22 mouse cellular contexts compared by ENCODE assay signal in genomic region chr5:131916791-131917403, GRCm38 (mm10).
A peak's percentile ranks its signal among the peaks of the same experiment; 100 is the strongest.
DNase-seq lines count a peak whose midpoint lies in the region; ATAC-seq and TF ChIP-seq lines count a peak whose summit lies in the region.
"Had no signal": no experiment of that assay in that cellular context is flagged by ENCODE, and none has a peak within 500 bp of the region (broad histone marks: within the 10 kb centered on the region; RNA-seq: fewer than 3 reads in every experiment).

No protein-coding gene starts in this region.

- no peaks in the 10 kb centered on the region for H3K9me3 ChIP-seq in forebrain, embryonic 14.5 days (replicated peaks; ENCODE audit: control insufficient read depth, low read length)
- H3K9me3 ChIP-seq in forebrain, postnatal 0 days (ENCODE audit: low read length): no peaks in the 10 kb centered on the region
- no peaks in the 10 kb centered on the region for H3K9me3 ChIP-seq in midbrain, embryonic 13.5 days
- no peaks in the 10 kb centered on the region for H3K9me3 ChIP-seq in midbrain, embryonic 10.5 days (replicated peaks)
- no peaks in the 10 kb centered on the region for H3K9me3 ChIP-seq in midbrain, postnatal 0 days (ENCODE audit: low read length)
- H3K9me3 ChIP-seq: heart, embryonic 15.5 days; limb, embryonic 13.5 days; liver, embryonic 15.5 days; megakaryocyte, embryonic 14.5 days had no signal

- no peaks in the 10 kb centered on the region for H3K27me3 ChIP-seq in forebrain, embryonic 14.5 days (replicated peaks; ENCODE audit: control insufficient read depth, insufficient read depth, low read length)
- no peaks in the 10 kb centered on the region for H3K27me3 ChIP-seq in forebrain, postnatal 0 days (ENCODE audit: insufficient read depth, low read length)
- 0 out of 2 replicates have a peak, but pooled peaks cover 7% of the 10 kb centered on the region for H3K27me3 ChIP-seq in midbrain, embryonic 13.5 days
- peaks cover 72% of the 10 kb centered on the region for H3K27me3 ChIP-seq in midbrain, embryonic 10.5 days (ENCODE audit: low read depth, poor library complexity, severe bottlenecking)
- no peaks in the 10 kb centered on the region for H3K27me3 ChIP-seq in midbrain, postnatal 0 days (ENCODE audit: insufficient read depth, low read length)
- H3K27me3 ChIP-seq: heart, embryonic 15.5 days; liver, embryonic 15.5 days had no signal

- H3K4me2 ChIP-seq in forebrain, embryonic 14.5 days (ENCODE audit: low read length): no peak overlapping the region
- no peak overlapping the region for H3K4me2 ChIP-seq in forebrain, postnatal 0 days (ENCODE audit: low read depth)
- H3K4me2 ChIP-seq in midbrain, embryonic 13.5 days (replicated peaks): no peak overlapping the region
- no peak overlapping the region for H3K4me2 ChIP-seq in midbrain, postnatal 0 days (ENCODE audit: low read depth, low read length, poor library complexity, severe bottlenecking)
- H3K4me2 ChIP-seq: heart, embryonic 15.5 days; limb, embryonic 13.5 days; liver, embryonic 15.5 days had no signal

- no peak for TF ChIP-seq CTCF in forebrain, postnatal 0 days (IDR thresholded peaks at IDR 0.05; ENCODE audit: low read depth)
- no peak for TF ChIP-seq CTCF in embryonic fibroblast, embryonic 13.5 days (IDR thresholded peaks at IDR 0.05; ENCODE audit: borderline replicate concordance, insufficient read depth, low read length)
- no peak for TF ChIP-seq CTCF in midbrain, postnatal 0 days (IDR thresholded peaks at IDR 0.05)

- no peaks in the 10 kb centered on the region for H3K36me3 ChIP-seq in forebrain, embryonic 14.5 days (ENCODE audit: control insufficient read depth, insufficient read depth, low read length)
- no peaks in the 10 kb centered on the region for H3K36me3 ChIP-seq in forebrain, postnatal 0 days (ENCODE audit: insufficient read depth)
- no peaks in the 10 kb centered on the region for H3K36me3 ChIP-seq in midbrain, embryonic 13.5 days
- no peaks in the 10 kb centered on the region for H3K36me3 ChIP-seq in midbrain, embryonic 10.5 days
- H3K36me3 ChIP-seq in midbrain, postnatal 0 days (ENCODE audit: insufficient read depth, low read length): no peaks in the 10 kb centered on the region
- H3K36me3 ChIP-seq: heart, embryonic 15.5 days; limb, embryonic 13.5 days; liver, embryonic 15.5 days had no signal

- no peak overlapping the region for H3K27ac ChIP-seq in forebrain, embryonic 14.5 days (ENCODE audit: low read depth, low read length)
- H3K27ac ChIP-seq in forebrain, postnatal 0 days (ENCODE audit: low read depth, low read length): no peak overlapping the region
- H3K27ac ChIP-seq in midbrain, embryonic 13.5 days: peak overlapping the region; percentile 71
- no peak overlapping the region for H3K27ac ChIP-seq in midbrain, embryonic 10.5 days (replicated peaks)
- peak overlapping the region; percentile 55 for H3K27ac ChIP-seq in embryonic fibroblast, embryonic 13.5 days (ENCODE audit: insufficient read depth, low read length)
- H3K27ac ChIP-seq in midbrain, postnatal 0 days (ENCODE audit: low read depth, low read length): no peak overlapping the region
- H3K27ac ChIP-seq: gastrocnemius, adult 2 months; heart, embryonic 15.5 days; limb, embryonic 13.5 days; liver, embryonic 15.5 days; stomach, postnatal 0 days had no signal

- no peak for TF ChIP-seq POLR2A in embryonic fibroblast, embryonic 13.5 days (IDR thresholded peaks at IDR 0.05; ENCODE audit: low read depth, low read length)

- ATAC-seq in forebrain, embryonic 14.5 days: no peak
- no peak for ATAC-seq in forebrain, postnatal 0 days
- ATAC-seq in midbrain, embryonic 13.5 days: peak; percentile 78
- no peak for ATAC-seq in midbrain, postnatal 0 days (ENCODE audit: low FRiP score)
- ATAC-seq in CD4-positive, CD25-positive, alpha-beta regulatory T cell, adult 4 months: no peak
- ATAC-seq: intestine, postnatal 0 days; Patski had no signal

- H3K4me3 ChIP-seq in forebrain, embryonic 14.5 days (ENCODE audit: low read depth, low read length): no peak overlapping the region
- H3K4me3 ChIP-seq in forebrain, postnatal 0 days (ENCODE audit: low read depth, low read length): no peak overlapping the region
- H3K4me3 ChIP-seq in midbrain, embryonic 13.5 days (replicated peaks): no peak overlapping the region
- H3K4me3 ChIP-seq in midbrain, embryonic 10.5 days: no peak overlapping the region
- no peak overlapping the region for H3K4me3 ChIP-seq in embryonic fibroblast, embryonic 13.5 days (ENCODE audit: insufficient read depth, low read length)
- no peak overlapping the region for H3K4me3 ChIP-seq in midbrain, postnatal 0 days (ENCODE audit: low read depth, low read length)
- H3K4me3 ChIP-seq: gastrocnemius, adult 2 months; heart, embryonic 15.5 days; limb, embryonic 13.5 days; liver, embryonic 15.5 days; megakaryocyte, embryonic 14.5 days had no signal

- DNase-seq in forebrain, embryonic 14.5 days (ENCODE audit: low spot score): peak; percentile 36
- no peak for DNase-seq in forebrain, postnatal 0 days
- DNase-seq in midbrain, embryonic 10.5 days (ENCODE audit: low spot score): no peak
- peak; percentile 17 for DNase-seq in midbrain, postnatal 0 days (ENCODE audit: low spot score)
- no peak for DNase-seq in c-Kit-positive CD71-positive TER-119-positive erythroid progenitor cells, embryonic 14.5 days (ENCODE audit: low spot score)
- DNase-seq: B cell, adult 2 months; cerebellum, adult 9-11 months; gastrocnemius, adult 2 months; heart, adult 11 months; kidney, postnatal 4 days; lung, postnatal 10 days; right cerebral cortex, postnatal 25 days had no signal

- WGBS in forebrain, embryonic 14.5 days: 24% methylated on average over 12 of the region's 12 CpGs
- 33% methylated on average over 12 of the region's 12 CpGs for WGBS in forebrain, postnatal 0 days
- 38% methylated on average over 12 of the region's 12 CpGs for WGBS in midbrain, embryonic 13.5 days
- 87% methylated on average over 12 of the region's 12 CpGs for WGBS in midbrain, embryonic 10.5 days
- 43% methylated on average over 12 of the region's 12 CpGs for whole genome bisulfite sequencing in midbrain, postnatal 0 days

- no peak overlapping the region for H3K9ac ChIP-seq in forebrain, embryonic 14.5 days (ENCODE audit: low read length)
- H3K9ac ChIP-seq in forebrain, postnatal 0 days: no peak overlapping the region
- no peak overlapping the region for H3K9ac ChIP-seq in midbrain, embryonic 13.5 days (replicated peaks)
- no peak overlapping the region for H3K9ac ChIP-seq in midbrain, postnatal 0 days (replicated peaks; ENCODE audit: low read length, poor library complexity, severe bottlenecking)
- H3K9ac ChIP-seq: heart, embryonic 15.5 days; limb, embryonic 13.5 days; liver, embryonic 15.5 days had no signal

- peaks cover 24% of the 10 kb centered on the region for H3K4me1 ChIP-seq in forebrain, embryonic 14.5 days (ENCODE audit: control insufficient read depth, insufficient read depth, low read length)
- 0 out of 2 replicates have a peak, but pooled peaks cover 2% of the 10 kb centered on the region for H3K4me1 ChIP-seq in forebrain, postnatal 0 days (ENCODE audit: insufficient read depth)
- H3K4me1 ChIP-seq in midbrain, embryonic 13.5 days (replicated peaks): peaks cover 75% of the 10 kb centered on the region
- peaks cover 22% of the 10 kb centered on the region for H3K4me1 ChIP-seq in midbrain, embryonic 10.5 days
- no peaks in the 10 kb centered on the region; the same call in 1 of the 2 replicates for H3K4me1 ChIP-seq in embryonic fibroblast, embryonic 13.5 days (ENCODE audit: control insufficient read depth, insufficient read depth, low read length)
- peaks cover 17% of the 10 kb centered on the region for H3K4me1 ChIP-seq in midbrain, postnatal 0 days (ENCODE audit: insufficient read depth, low read length)
- H3K4me1 ChIP-seq: liver, embryonic 15.5 days had no signal

Comparison
In these comparisons a context has a peak if more than half of its experiments do, and no peak if none do; other contexts are left out.
1. DNase-seq: peak in forebrain, embryonic 14.5 days (single experiment) and midbrain, postnatal 0 days (single experiment); none in forebrain, postnatal 0 days (single experiment), midbrain, embryonic 10.5 days (single experiment) and c-Kit-positive CD71-positive TER-119-positive erythroid progenitor cells, embryonic 14.5 days (single experiment).
2. H3K27ac ChIP-seq: peak in midbrain, embryonic 13.5 days (single experiment) and embryonic fibroblast, embryonic 13.5 days (single experiment); none in forebrain, embryonic 14.5 days (single experiment), forebrain, postnatal 0 days (single experiment), midbrain, embryonic 10.5 days (single experiment) and midbrain, postnatal 0 days (single experiment).